Mouse (Mus musculus) right cerebral cortex, postnatal 4 days (tissue): ENCODE measurements at regions not wholly inside any gene's neighbourhood (a gene's known extent, or its start where the extent isn't known, plus 50 kb on each side); places are given as distances from the start of the nearest gene placed in this dataset.

ENCODE experiments used
- DNase-seq: peaks from one replicate; pipeline ENCODE4 v3.0.0-alpha.2; 2022

GRCm38 (mm10) chr1:110336303-110336702, 354.1 kb downstream of the Cdh7 start:
- peak; percentile 6 for DNase-seq
